Mouse (Mus musculus): ENCODE results near the gene Fthl17a.
A peak's percentile ranks its signal among the peaks of the same experiment; 100 is the strongest.

Fthl17a gene

DNA sequence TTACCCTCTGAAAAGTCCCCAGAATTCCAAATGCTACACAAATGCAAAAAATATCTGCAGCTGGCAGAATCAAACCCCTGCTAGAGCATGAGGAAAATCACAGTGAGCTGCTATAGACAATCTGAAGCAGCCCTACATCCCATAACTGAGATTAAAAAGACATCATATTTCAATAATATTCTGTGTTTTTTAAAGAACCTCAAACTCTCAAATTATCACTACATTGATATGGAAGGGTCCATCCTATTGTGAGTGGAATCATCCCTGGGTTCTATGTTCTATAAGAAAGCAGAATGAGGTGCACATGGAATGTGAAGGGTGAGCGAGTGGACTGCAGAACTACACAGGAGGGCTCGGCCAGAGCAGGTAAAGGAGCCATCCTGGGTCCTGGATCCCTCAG, at the start of gene Fthl17a:
Gene Fthl17a (plus strand): TSS at position 301 of the 400 bp plus-strand sequence.
- DNase-seq: no peak

DNA sequence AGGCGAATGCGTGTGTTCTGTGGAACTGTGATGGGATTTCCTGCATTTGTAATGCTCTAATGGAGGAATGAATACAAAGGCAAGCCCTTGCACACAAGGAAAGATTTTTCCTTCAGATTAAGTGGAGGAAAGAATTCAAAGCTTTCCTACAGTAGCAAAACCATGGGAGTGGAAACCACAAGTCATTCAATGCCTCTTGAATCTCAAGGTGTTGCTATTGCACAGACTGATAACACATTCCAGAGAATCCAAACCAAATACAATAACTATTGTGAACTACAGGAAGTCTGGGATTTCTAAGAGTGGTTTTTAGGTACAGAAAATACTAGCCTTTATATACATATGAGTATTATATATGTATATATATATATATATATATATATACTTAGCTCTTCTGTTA, 42.5 kb upstream of the Fthl17a start:
- no peak for DNase-seq

DNA sequence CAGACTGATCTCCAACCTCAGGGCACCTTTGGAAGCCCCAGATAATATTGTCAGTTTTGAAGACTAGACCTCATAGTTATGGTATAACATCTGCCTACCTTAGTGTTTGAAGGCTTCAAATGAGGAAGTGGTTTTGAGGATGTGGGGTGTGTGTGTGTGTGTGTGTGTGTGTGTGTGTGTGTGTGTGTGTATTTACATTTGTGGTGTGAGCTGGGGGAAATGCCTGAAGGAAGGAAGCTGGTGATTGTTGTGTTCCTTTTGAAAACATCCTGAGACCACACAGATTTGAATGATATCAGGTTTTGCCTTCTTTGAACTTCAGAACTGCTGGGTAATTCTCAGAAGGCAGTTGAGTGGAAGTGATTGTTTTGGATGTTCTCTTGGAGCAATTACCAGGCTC, 22.6 kb upstream of the Fthl17a start:
- peak; percentile 38 for DNase-seq

DNA sequence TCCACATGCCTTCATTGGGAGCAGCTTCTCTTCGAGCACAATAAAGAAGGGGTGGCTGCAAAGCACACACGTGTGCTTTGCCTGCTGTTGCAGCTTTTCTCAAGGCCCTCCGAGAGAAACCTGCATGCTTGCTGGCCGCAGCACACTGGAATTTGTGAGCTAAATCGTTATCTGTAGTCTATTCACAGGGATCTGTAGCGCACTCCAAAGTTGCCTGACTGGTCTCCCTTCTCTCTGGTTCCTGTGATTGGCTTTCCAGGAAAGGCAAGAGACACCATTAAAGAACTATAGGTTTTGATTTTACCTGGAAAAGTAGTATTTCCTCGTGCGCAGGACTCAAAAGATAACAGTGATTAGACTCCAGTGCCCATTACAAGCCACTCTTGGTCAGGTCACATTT, 22.3 kb downstream of the Fthl17a start:
- DNase-seq: no peak

DNA sequence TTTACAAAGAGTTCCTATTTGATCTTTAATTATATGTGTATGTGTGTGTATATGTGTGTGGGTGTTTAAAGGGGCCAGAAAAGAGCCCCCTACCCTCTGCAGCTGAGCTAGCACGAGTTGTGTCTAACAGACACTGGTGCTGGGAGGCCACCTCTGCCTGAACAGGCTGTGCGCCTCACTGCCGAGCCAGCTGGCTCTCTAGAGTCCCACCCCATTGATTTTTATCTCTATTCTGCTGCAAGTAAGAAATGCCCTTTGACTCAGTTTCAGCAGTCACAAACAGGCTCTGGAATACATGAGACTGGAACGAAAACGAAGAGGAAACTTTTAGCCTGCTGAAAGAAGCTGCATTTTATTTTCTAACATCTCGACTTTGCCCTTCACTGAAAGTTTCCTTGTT, 22.8 kb downstream of the Fthl17a start:
- no peak for DNase-seq

DNA sequence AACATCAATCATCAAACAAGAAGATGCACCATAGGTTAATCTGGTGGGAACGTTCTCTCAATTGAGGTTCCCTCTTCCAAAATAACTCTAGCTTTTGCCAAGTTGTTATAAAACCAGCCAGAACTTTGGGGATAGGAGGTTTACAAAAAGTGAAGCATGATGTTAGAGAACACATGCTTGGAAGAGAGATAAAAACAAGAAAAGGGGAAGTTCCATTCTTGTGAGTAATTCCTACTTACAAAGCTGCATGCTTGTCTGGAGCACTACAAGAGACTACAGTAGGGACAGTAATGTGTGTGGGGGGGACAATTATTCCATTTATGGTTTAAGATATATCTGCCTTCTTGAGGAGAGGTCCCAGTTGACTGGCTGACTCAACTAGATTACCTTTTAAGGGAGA, 40.4 kb downstream of the Fthl17a start:
- DNase-seq: no peak

DNA sequence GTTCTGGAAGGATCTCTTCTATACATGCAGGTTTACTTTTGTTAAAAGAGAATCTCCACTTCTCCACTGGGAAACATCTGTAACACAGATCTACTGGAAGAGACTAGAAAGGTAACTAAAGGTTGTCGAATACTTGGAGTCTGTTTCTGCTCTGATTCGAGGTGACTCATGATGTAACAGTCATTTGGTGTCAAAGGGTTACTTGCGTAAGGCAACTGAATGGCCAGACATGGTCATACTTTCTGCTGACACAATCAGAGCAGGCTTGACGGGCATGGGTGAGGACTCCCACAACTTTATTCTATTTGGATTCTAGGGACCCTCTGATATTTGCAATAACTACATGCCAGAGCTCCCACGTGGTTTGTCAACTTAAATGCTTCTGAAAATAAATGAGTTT, 43.3 kb downstream of the Fthl17a start:
- DNase-seq: no peak

DNA sequence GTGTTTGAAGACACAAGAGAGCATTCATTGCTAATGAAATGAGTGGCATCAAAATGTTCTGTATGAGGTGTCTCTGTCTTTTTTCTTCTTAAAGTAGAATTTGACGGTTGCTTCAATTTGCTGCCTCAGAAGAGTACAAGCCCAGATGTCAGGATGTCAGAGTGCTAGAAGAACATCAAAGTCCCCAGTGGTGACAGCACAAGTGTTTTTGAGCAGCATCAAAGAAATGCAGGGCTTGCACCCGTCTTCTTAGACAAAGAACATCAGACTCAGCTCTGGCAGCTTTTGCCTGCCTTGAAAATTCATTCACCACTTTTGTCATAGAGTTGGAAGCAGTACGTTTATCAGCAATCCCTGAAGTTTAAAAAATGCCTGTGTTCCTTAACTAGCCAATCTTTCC, 44.5 kb downstream of the Fthl17a start:
- DNase-seq: no peak

DNA sequence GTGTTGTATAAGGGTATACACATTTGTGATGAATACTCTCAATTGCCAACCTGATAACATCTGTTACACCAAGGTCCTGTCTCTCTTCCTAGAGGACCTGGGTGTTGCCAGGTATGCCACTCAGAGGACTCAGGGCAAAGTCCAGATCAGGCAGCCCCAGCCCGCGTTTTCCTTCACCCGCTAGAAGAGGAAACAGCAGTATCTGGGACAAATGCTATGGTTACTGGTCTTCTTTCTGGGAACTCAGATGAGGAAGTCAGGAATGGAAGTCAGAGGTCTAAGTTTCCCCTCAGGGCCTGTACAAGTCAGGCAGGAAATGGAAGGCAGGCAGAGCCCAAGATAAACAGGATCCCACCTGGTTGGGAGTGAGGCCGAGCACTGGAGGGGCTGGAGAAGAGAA, 55.2 kb downstream of the Fthl17a start:
- no peak for DNase-seq

DNA sequence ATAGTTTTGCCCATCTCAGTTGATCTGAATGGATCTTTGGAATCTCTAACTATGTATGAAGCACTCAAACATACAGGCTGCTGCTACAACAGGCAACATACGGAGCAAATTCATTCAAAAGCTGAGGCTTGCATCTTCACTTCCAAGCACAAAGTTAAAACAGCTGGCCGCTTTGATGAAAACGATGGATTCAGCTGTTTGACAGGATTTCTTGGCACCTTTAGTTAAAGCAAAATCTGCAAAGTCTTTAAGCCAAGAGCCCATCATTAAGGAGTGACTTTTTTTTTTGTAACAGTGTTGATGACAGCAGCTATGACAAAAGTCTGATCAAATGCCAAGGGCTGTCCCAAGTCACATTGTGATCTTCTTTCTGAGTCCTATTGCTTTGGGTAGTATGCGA, 69.1 kb downstream of the Fthl17a start:
- no peak for DNase-seq

DNA sequence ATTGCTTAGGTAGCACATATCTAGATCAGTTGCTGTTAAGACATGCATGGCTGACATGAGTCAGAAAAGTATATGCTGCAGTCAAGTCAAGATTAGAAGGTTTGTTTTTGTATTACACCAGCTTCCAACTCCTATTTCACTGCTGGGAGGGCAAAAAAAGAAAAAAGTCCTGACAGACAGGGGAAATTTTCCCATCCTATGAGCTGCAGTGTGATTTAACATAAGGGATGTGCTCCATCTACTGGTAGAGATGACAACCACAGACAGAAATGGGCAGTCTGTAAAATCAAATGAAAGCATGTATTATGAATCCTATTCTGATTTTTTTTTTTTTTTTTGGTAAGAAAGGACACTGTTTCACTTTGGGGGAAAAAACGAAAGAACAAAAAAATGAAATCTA, 69.7 kb downstream of the Fthl17a start:
- no peak for DNase-seq
